Comparison of ENCODE assay signal across 8 mouse cellular contexts in the genomic region with DNA sequence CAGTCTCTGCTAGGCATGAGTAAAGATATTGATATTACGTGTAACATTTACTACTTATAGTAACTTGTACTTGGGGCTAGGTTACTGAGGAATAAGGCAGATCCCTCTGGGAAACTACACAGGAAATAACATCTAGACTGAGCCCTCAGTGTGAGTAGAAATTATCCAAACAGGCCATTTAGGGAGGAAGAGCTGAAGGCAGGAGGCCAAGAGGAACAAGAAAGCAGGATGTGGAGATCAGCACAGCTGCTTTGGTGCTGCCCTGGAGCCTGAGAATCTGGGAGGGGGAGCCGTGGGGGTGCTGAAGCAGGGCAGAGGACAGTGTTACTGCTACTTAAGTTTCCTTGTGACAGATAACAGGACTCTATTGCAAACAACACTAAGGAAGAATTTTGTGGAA. TPM values are rescaled to one million over a fixed set of nuclear protein-coding genes. Genes with fewer than 3 reads are reported as not detected.
DNase-seq lines count a peak whose midpoint lies in the region; ATAC-seq lines count a peak whose summit lies in the region.

No protein-coding gene starts in this region.

- H3K4me3 ChIP-seq in embryonic facial prominence, embryonic 13.5 days: no peak overlapping the region
- H3K4me3 ChIP-seq in liver, embryonic 13.5 days (replicated peaks): no peak overlapping the region

- no peak overlapping the region for H3K9ac ChIP-seq in embryonic facial prominence, embryonic 13.5 days
- H3K9ac ChIP-seq in liver, embryonic 13.5 days: no peak overlapping the region

- intact Hi-C loops in heart, postnatal 36 days (cut with DNase I): loop anchor here (2.0 kb wide), 1 partner anchor 17 kb away; no protein-coding TSS in a partner anchor

- H3K27ac ChIP-seq in embryonic facial prominence, embryonic 13.5 days: peak overlapping the region; percentile 62; the same call in 1 of the 2 replicates
- H3K27ac ChIP-seq in liver, embryonic 13.5 days: peak overlapping the region; percentile 51; the same call in 1 of the 2 replicates

- ATAC-seq in frontal cortex, adult (ENCODE audit: low TSS enrichment): peak; percentile 50; the same call in 1 of the 2 replicates
- ATAC-seq in embryonic facial prominence, embryonic 13.5 days (ENCODE audit: insufficient number of reproducible peaks, insufficient read depth, low FRiP score, low TSS enrichment, low read depth): no peak
- peak; percentile 50 for ATAC-seq in liver, embryonic 13.5 days (ENCODE audit: low read depth)
- ATAC-seq in activated CD4-positive, CD25-positive, alpha-beta regulatory T cell, adult 4 months: no peak

- H3K27me3 ChIP-seq in embryonic facial prominence, embryonic 13.5 days: no peaks in the 10 kb centered on the region
- H3K27me3 ChIP-seq in liver, embryonic 13.5 days: no peaks in the 10 kb centered on the region

- WGBS in embryonic facial prominence, embryonic 13.5 days: 43% methylated on average over 2 of the region's 2 CpGs
- 36% methylated on average over 2 of the region's 2 CpGs for WGBS in liver, embryonic 13.5 days (ENCODE audit: insufficient replicate concordance)

- no peak for DNase-seq in frontal cortex, adult 2 months (ENCODE audit: extremely low spot score in 1 of 2, low spot score in 1 of 2)
- peak; percentile 43 to 52 for DNase-seq in heart, postnatal 36 days
- no peak for DNase-seq in liver, embryonic 13.5 days
- no peak for DNase-seq in frontal cortex, postnatal 10 days (ENCODE audit: low spot score in 2 of 2)
- DNase-seq in B cell, adult 2 months: no peak

- no peak overlapping the region for H3K4me2 ChIP-seq in embryonic facial prominence, embryonic 13.5 days
- no peak overlapping the region for H3K4me2 ChIP-seq in liver, embryonic 13.5 days

- no peaks in the 10 kb centered on the region for H3K9me3 ChIP-seq in embryonic facial prominence, embryonic 13.5 days
- no peaks in the 10 kb centered on the region for H3K9me3 ChIP-seq in liver, embryonic 13.5 days (replicated peaks)

- peaks cover 6% of the 10 kb centered on the region; the same call in 1 of the 2 replicates for H3K36me3 ChIP-seq in embryonic facial prominence, embryonic 13.5 days
- peaks cover 6% of the 10 kb centered on the region; the same call in 1 of the 2 replicates for H3K36me3 ChIP-seq in liver, embryonic 13.5 days

- H3K4me1 ChIP-seq in embryonic facial prominence, embryonic 13.5 days: peaks cover 11% of the 10 kb centered on the region
- peaks cover 39% of the 10 kb centered on the region for H3K4me1 ChIP-seq in liver, embryonic 13.5 days (replicated peaks)

RNA-seq across cellular contexts. Expression of a gene that starts 18.4 kb away (rescaled TPM):
- 18.8 and 20.3 TPM in 2 replicates for polyA plus RNA-seq in frontal cortex, adult 2 months (2012; rRNA removed)
- polyA plus RNA-seq in embryonic facial prominence, embryonic 13.5 days (2015; fragmentation: Nextera tagmentation; extraction: Ambion mirVana): 114 and 126 TPM in 2 replicates
- 100 to 1,000 TPM; 159 to 186 TPM for total RNA-seq in heart, postnatal 36 days (2021)
- 107 and 118 TPM in 2 replicates for polyA plus RNA-seq in liver, embryonic 13.5 days (2015; fragmentation: Nextera tagmentation; extraction: Ambion mirVana)
- 10 to 100 TPM; 81.3 to 93.4 TPM for polyA plus RNA-seq in activated CD4-positive, CD25-positive, alpha-beta regulatory T cell, adult 4 months (2017; shearing (Covaris generic))

Comparison
In these comparisons a context has a peak if more than half of its experiments do, and no peak if none do; other contexts are left out.
1. ATAC-seq: peak in frontal cortex, adult (single experiment) and liver, embryonic 13.5 days (single experiment); none in embryonic facial prominence, embryonic 13.5 days (single experiment) and activated CD4-positive, CD25-positive, alpha-beta regulatory T cell, adult 4 months (single experiment).
2. DNase-seq: peak in heart, postnatal 36 days (2 of 2); none in frontal cortex, adult 2 months (0 of 2), liver, embryonic 13.5 days (single experiment), frontal cortex, postnatal 10 days (0 of 2) and B cell, adult 2 months (0 of 2).